Mouse (Mus musculus) hematopoietic stem cell, adult 5-6 weeks (primary cell): Measurements from ENCODE around the gene Trim46. TPM values are rescaled to one million over a fixed set of nuclear protein-coding genes. Genes with fewer than 3 reads are reported as not detected.

ENCODE experiments used
- ATAC-seq, 2 experiments: fragments of 125-278 bp in 1 of 2; replicated peaks in 1 of 2; 2 replicates each; pipeline ENCODE4 v1.8.0; 2016 to 2017; ENCODE audit warnings: inconsistent platforms in 2 of 2, mild to moderate bottlenecking in 2 of 2, moderate number of reproducible peaks in 2 of 2, low read depth in 1 of 2, moderate TSS enrichment in 1 of 2; ENCODE audit not compliant: low FRiP score in 2 of 2, poor library complexity in 2 of 2, severe bottlenecking in 2 of 2, insufficient read depth in 1 of 2, low TSS enrichment in 1 of 2
- total RNA-seq: library from RNA; stranded (forward); fragments of 172-1452, 232-1000 nt; gene quantifications from 2 replicates; pipeline ENCODE4 v1.2.3, GENCODE M21; 2017

Gene Trim46
- total RNA-seq, 1 experiment from 2014 or later, result 3.8 TPM

DNA sequence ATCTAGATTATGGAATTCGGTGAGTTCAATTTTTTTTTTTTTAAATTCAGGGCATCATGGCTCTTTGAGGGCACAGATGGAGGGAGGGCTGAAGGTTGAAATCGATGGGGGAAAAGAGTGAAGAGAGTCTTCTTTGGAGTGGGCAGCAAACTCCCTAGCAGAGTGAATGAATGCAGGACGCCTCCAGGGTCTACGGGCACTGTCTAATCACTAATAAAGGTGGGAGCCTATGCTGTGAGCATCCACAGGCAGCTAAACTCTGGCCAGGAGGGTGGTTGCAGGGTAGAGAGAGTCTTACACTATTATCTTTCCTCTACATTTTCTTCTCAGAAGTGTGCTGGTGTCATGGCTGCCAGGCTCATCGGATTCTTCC lies 43.0 kb downstream of the Trim46 start:
- ATAC-seq, result no peak

DNA sequence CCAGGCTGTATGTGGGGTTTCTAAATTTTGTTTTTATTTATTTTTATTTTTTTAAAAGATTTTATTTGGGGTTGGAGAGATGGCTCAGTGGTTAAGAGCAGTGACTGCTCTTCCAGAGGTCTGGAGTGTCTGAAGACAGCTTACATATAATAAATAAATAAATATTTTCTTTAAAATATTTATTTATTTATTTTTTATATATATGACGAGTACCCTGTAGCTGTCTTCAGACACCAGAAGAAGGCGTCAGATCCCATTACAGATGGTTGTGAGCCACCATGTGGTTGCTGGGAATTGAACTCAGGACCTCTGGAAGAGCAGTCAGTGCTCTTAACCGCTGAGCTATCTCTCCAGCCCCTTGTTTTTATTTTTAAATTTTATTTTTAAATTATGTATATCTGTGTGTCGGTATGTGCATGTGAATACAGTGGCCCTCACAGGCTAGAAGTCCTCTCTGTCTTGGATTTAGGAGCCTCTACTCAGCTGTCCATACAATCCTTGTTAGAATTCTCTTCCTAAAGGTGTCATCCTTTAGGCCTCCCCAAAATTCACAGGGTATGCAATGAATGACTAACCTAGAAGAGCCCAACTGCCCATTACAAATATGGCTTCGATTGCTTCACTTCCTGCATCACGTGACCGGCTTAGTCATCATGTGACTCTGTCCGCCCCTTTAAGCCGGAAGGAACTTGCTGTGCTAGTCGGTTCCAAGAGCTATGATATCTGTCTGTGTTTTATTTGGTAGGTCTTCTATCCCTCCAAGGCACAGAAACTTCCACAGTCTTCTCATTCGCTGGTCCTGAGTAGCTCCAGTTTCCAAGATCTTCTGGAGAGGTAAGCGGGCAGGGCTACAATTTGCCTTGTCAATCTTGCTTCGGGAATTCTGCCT lies 43.6 kb downstream of the Trim46 start, which contains the start of gene Gba:
Gene Gba (plus strand): TSS at position 676 of the 889 bp plus-strand sequence.
- ATAC-seq, result peak; percentile 88 to 89

DNA sequence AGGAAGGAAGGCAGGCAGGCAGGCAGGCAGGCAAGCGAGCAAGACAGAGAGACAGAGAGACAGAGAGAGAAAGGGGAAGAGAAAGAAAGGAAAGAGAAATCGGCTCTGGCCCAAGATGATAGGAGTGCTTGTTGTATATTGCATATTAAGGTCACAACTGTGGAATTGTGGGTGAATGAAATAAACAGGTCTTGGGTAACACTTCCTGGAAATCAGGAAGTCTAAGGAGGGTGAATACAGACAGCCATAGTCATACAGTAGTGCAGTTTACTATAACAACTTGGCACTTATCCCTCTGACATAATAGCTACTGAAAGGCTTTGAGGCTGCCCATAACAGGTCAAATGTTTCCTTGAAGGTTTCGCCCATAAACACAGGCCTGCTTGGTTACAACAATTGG lies 46.3 kb downstream of the Trim46 start:
- ATAC-seq, result no peak

DNA sequence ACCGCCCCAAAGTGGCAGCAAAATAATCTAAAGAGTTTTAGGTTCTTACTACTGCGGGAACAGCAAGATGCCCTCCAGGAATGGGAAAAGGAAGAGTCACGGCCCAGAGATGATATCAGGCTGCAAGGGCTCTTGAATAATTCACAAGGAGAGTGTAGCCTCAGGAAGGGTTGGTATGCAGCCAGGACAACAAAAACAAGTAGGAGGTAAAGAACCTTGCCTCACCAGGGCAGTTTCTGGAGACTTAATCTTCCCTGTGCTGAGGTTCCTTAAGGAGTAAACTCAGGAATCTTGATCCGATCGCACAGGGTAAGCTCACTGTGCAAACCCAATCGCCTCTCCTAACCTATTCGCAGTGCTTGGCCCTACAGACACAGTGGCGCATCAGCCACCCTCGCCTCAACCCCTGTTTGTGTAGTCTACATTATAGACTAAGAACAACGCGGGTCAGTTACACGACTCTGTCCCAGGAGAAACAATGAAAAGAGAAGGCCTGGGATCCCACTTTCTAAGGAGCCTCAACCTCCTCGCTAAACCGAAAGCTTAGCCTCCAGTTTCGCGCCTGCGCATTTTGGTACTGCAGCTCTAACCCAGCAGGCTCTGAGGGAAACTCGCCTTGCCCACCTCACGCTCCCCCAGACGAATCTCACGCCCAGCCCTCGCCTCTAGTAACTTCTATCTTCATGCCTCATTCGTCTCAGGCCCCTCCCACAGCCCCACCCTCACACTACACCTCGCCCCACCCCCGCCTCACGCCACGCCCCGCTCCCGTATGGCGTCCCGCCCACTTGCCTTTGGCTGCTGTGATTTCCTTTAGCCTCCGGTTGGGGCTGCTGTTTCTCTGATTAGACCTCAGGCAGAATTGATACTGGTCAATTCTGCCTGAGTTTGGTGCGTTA lies 49.9 kb downstream of the Trim46 start:
- ATAC-seq, result peak; percentile 98 to 99

DNA sequence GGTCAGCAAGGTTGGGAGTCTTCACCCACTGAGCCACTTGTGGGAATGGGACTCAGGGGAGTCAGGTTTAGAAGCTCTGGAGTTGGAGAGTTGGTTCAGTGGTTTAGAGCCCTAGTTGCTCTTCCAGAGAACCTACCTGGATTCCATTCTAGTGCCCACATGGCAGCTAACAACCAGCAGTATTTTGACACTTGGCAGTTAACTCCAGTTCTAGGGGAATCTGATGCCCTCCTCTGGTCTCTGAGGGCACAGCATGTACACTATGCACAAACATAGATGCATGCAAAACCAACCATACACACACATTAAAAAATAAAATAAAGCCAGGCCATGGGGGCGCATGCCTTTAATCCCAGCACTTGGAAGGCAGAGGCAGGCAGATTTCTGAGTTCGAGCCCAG lies 52.3 kb downstream of the Trim46 start:
- 0 out of 4 replicates have a peak, but pooled peaks of 1 of the 2 experiments have one; percentile 26 for ATAC-seq

DNA sequence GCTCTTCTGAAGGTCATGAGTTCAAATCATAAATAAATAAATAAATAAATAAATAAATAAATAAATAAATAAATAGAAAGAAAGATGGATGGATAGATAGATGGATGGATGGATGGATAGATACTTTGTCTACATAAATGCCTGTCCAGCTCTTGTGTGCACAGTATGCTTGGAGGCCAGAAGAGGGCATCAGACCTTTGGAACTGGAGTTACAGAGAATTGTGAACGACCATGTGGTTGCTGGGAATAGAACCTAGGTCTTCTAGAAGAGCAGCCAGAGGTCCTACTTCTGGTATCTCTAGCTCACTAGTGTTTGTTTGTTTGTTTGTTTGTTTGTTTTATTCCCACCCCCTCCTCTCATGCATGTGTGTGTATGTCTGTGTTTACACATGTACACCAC lies 52.8 kb downstream of the Trim46 start:
- no peak for ATAC-seq

DNA sequence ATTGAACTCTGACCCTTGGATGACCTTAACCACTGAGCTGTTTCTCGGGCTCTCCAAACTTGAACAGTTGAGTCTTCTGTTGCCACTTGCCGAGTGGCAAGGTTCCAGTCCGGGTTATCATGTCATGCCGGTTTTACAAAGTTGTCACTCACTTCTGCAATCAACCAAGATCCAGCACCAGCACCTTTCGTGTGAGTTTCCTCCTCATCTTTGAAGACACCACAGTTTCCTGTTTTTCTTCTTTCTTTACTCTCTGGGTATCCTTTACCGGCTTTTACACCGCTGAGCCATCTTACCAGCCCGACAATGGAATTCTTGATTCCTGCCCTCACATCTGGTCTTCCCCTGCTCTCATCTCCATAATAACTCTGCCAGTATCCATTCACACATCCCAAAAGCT lies 55.7 kb downstream of the Trim46 start:
- ATAC-seq, result no peak

DNA sequence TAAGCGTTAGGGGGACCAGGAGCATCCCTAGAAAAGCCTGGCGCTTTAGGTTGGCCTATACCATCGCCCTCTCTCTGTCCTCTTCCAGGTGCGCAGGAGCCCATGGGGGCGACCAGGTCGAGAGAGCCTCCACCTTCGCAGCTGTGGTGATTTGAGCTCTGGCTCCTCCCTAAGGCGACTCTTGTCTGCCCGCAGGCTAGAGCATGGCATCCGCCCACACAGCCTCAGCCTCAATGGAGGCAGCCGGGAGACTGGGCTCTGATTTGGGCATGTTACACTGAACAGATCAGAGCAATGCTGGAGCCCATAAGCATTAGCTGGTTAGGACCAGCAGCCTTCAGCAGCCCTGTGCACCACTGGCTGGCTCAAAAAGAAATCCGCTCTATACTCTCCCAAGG lies 57.6 kb downstream of the Trim46 start:
- no peak for ATAC-seq

DNA sequence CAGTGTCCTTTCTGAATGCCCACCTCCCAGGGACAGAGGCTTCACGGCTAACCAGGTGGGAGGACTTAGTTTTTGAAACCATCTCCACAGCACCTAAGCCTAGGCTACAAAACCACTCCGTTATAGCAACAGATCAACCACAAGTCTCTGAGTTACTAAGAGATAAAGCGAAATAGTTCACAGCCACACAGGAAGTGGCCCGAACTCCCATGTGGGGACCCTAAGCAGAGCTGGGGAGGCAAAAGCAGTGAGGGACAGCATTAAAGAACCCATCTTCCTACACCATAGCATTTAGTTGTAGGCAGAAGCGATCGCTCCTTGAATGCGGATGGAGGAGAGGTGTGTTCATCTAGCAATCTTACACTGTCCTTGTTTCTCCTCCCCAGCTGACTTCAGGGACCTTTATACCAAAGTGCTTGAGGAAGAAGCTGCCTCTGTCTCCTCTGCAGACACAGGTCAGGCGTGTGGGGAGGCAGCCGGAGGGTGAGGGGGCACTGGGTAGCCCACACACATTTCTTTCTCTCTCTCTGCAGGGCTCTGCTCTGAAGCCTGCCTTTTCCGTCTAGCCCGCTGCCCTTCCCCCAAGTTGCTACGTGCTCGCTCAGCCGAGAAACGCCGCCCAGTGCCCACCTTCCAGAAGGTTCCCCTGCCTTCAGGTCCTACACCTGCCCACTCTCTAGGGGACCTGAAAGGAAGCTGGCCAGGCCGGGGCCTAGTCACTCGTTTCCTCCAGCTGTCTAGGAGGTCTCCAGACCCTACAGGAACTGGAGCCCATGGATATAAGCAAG lies 58.2 kb downstream of the Trim46 start:
- no peak for ATAC-seq

DNA sequence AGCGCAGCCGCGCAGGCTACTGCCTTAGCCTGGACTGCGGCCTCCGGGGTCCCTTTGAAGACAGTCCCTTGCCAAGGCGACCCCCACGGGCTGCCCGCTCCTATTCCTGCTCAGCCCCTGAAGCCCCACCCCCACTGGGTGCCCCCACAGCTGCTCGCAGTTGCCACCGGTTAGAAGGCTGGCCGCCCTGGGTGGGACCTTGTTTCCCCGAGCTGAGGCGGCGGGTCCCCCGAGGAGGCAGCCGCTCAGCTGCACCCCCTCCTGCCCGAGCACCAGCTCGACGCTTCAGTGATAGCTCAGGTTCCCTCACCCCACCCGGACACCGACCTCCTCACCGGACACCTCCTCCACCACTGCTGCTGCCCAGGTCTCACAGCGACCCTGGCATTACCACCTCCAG lies 58.9 kb downstream of the Trim46 start:
- no peak for ATAC-seq

Other genes starting within 250 kb of the Trim46 start
- gene Rusc1, start 153.0 kb downstream of the Trim46 start, total RNA-seq, result 8.4 and 15.2 TPM in 2 replicates
- gene Gm43738, start 145.2 kb downstream of the Trim46 start, total RNA-seq, result not detected in 2 replicates
- 78.9 and 98.4 TPM in 2 replicates for gene Fdps, start 144.3 kb downstream of the Trim46 start, total RNA-seq
- gene Pklr, start 110.2 kb downstream of the Trim46 start, total RNA-seq, result 1.9 and 15.5 TPM in 2 replicates
- 1.5 and 3.5 TPM in 2 replicates for gene Hcn3, start 86.1 kb downstream of the Trim46 start, total RNA-seq
- 73.3 and 87.2 TPM in 2 replicates for gene Clk2, start 81.5 kb downstream of the Trim46 start, total RNA-seq
- gene Scamp3, start 68.8 kb downstream of the Trim46 start, total RNA-seq, result 23.5 and 23.8 TPM in 2 replicates
- gene Fam189b, start 63.2 kb downstream of the Trim46 start, total RNA-seq, result 7.3 and 8.0 TPM in 2 replicates
- gene Gba, start 43.4 kb downstream of the Trim46 start, total RNA-seq, result 33.2 and 43.8 TPM in 2 replicates
- 0.38 TPM in 1 of 2 replicates, not detected in the other for gene Thbs3, start 31.1 kb downstream of the Trim46 start, total RNA-seq
- 52.1 and 81.3 TPM in 2 replicates for gene Mtx1, start 19.2 kb downstream of the Trim46 start, total RNA-seq
- gene Muc1, start 17.3 kb downstream of the Trim46 start, total RNA-seq, result 0.44 and 1.7 TPM in 2 replicates
- 108 and 186 TPM in 2 replicates for gene Krtcap2, start 343 bp downstream of the Trim46 start, total RNA-seq
- 65.6 and 96.1 TPM in 2 replicates for gene Dpm3, start 13.0 kb upstream of the Trim46 start, total RNA-seq
- gene Slc50a1, start 24.3 kb upstream of the Trim46 start, total RNA-seq, result 96.6 and 133 TPM in 2 replicates
- gene Efna1, start 34.8 kb upstream of the Trim46 start, total RNA-seq, result 0.75 TPM in 1 of 2 replicates, not detected in the other
- not detected in 2 replicates for gene Efna3, start 76.7 kb upstream of the Trim46 start, total RNA-seq
- gene Efna4, start 91.7 kb upstream of the Trim46 start, total RNA-seq, result 0.99 and 3.4 TPM in 2 replicates
- gene Adam15, start 103.7 kb upstream of the Trim46 start, total RNA-seq, result 28.9 and 30.9 TPM in 2 replicates
- gene Dcst2, start 115.7 kb upstream of the Trim46 start, total RNA-seq, result not detected in 2 replicates
- gene Dcst1, start 118.9 kb upstream of the Trim46 start, total RNA-seq, result not detected in 2 replicates
- 8.6 and 9.9 TPM in 2 replicates for gene Zbtb7b, start 148.5 kb upstream of the Trim46 start, total RNA-seq
- 0.15 and 1.9 TPM in 2 replicates for gene Lenep, start 156.5 kb upstream of the Trim46 start, total RNA-seq
- 12.9 and 18.2 TPM in 2 replicates for gene Flad1, start 165.6 kb upstream of the Trim46 start, total RNA-seq
- gene Cks1b, start 172.1 kb upstream of the Trim46 start, total RNA-seq, result 106 and 133 TPM in 2 replicates
- gene Shc1, start 172.1 kb upstream of the Trim46 start, total RNA-seq, result 50.8 and 51.2 TPM in 2 replicates
- gene Pygo2, start 183.9 kb upstream of the Trim46 start, total RNA-seq, result 11.8 and 14.3 TPM in 2 replicates
- gene Pbxip1, start 190.4 kb upstream of the Trim46 start, total RNA-seq, result 26.7 and 28.4 TPM in 2 replicates
- gene Pmvk, start 208.2 kb upstream of the Trim46 start, total RNA-seq, result 21.4 and 21.6 TPM in 2 replicates